Mouse (Mus musculus) NIH3T3 (cell line): ENCODE measurements around the gene Cfap299.

ENCODE experiments used
- DNase-seq: peaks from one replicate; pipeline ENCODE4 v3.0.0-alpha.2; 2012; ENCODE audit warnings: low read depth

Cfap299 gene

DNA sequence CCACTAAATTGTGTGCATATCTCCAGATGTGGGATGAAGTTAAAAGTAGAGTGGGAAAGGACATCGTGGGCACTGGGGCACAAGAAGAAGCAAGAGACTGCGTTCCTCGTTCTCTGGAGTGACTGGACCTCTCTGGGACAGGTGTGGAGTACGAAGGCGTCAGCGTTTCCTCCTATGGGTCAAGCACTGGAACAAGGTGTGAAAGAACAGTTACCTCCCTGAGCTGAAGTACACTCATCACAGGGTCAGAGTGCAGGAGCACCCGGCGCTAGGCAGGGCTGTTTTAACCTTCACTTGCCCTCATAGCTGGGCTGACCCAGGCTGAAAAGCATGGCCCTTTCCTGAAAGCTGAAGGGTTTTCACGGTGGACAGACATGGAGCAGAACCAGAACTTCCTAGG is 504.7 kb downstream of the Cfap299 start:
- DNase-seq: no peak

GRCm38 (mm10) chr5:98834300-98834699 is 505.2 kb downstream of the Cfap299 start:
- DNase-seq: no peak

GRCm38 (mm10) chr5:98842600-98843310 is 513.7 kb downstream of the Cfap299 start:
- no peak for DNase-seq

- peak; percentile 40 for DNase-seq
These were observed 515.6 kb downstream of the Cfap299 start for GRCm38 (mm10) chr5:98844664-98845063.
